Mouse (Mus musculus) hindbrain, embryonic 15.5 days (tissue): ENCODE data around the gene Mafk. TPM values are rescaled to one million over a fixed set of nuclear protein-coding genes. Genes with fewer than 3 reads are reported as not detected.

Source experiments
- ATAC-seq: fragments of 200-750 bp; cut with Nextera tagmentation; 2 replicates; pipeline ENCODE4 v1.8.0; 2017; ENCODE audit warnings: low read depth, moderate number of reproducible peaks, moderate TSS enrichment; ENCODE audit not compliant: low FRiP score
- H3K27ac ChIP-seq: fragments of 300-500 bp; sonication (generic); replicated peaks from 2 replicates; pipeline ENCODE4 v1.5.1; 2015; ENCODE audit warnings: mild to moderate bottlenecking, inconsistent platforms
- H3K27me3 ChIP-seq: fragments of 300-500 bp; sonication (generic); 2 replicates; pipeline ENCODE4 v1.6.1; 2015; ENCODE audit warnings: control low read depth, inconsistent platforms
- H3K36me3 ChIP-seq: fragments of 300-500 bp; sonication (generic); 2 replicates; pipeline ENCODE4 v1.6.1; 2015; ENCODE audit warnings: control low read depth, inconsistent platforms
- H3K4me1 ChIP-seq: fragments of 300-500 bp; sonication (generic); replicated peaks from 2 replicates; pipeline ENCODE4 v1.6.1; 2015; ENCODE audit warnings: control low read depth, inconsistent platforms
- H3K4me2 ChIP-seq: fragments of 300-500 bp; sonication (generic); 2 replicates; pipeline ENCODE4 v1.6.1; 2015; ENCODE audit warnings: moderate library complexity, mild to moderate bottlenecking, inconsistent platforms
- H3K4me3 ChIP-seq: fragments of 300-500 bp; sonication (generic); 2 replicates; pipeline ENCODE4 v1.5.1; 2015; ENCODE audit warnings: mild to moderate bottlenecking, inconsistent platforms
- H3K9ac ChIP-seq: fragments of 300-500 bp; sonication (generic); 2 replicates; pipeline ENCODE4 v1.6.1; 2015; ENCODE audit warnings: inconsistent platforms
- H3K9me3 ChIP-seq: fragments of 300-500 bp; sonication (generic); 2 replicates; pipeline ENCODE4 v1.6.1; 2016; ENCODE audit warnings: control low read depth, inconsistent platforms
- WGBS: fragments of 180-500 bp; shearing (Covaris S2); methylation state at CpG from one replicate; pipeline ENCODE4 v1.1.7; 2015; 5-methylcytosine and 5-hydroxymethylcytosine counted together
- polyA plus RNA-seq: library from polyadenylated mRNA; unstranded; fragments of >200 nt; fragmentation: Nextera tagmentation; extraction: Ambion mirVana; gene quantifications from 2 replicates; pipeline ENCODE4 v1.2.1, GENCODE M21; 2015

Mafk gene
- polyA plus RNA-seq, 1 experiment from 2014 or later = 13.5 TPM

GRCm38 (mm10) chr5:139775216-139775926, 15.9 kb upstream of the Mafk start, which contains the start of gene Ints1:
Gene Ints1 (minus strand): TSS chr5:139775674.
- H3K9ac ChIP-seq = peak within 1 kb of the TSS; percentile 88
- H3K4me2 ChIP-seq = peak within 1 kb of the TSS; percentile 93
- peaks cover 25% of the 10 kb centered on the region for H3K36me3 ChIP-seq
- no peaks in the 10 kb centered on the region for H3K9me3 ChIP-seq
- no peaks in the 10 kb centered on the region for H3K27me3 ChIP-seq
- WGBS = under 1% methylated on average over 55 of the region's 55 CpGs
- H3K27ac ChIP-seq = peak within 1 kb of the TSS; percentile 60
- peak; percentile 91 for ATAC-seq
- peaks cover 12% of the 10 kb centered on the region for H3K4me1 ChIP-seq
- H3K4me3 ChIP-seq = peak within 1 kb of the TSS; percentile 95

GRCm38 (mm10) chr5:139776966-139777365, 14.3 kb upstream of the Mafk start:
- peaks cover 10% of the 10 kb centered on the region; the same call in 1 of the 2 replicates for H3K36me3 ChIP-seq
- H3K27ac ChIP-seq = no peak overlapping the region
- no peaks in the 10 kb centered on the region for H3K9me3 ChIP-seq
- no peak for ATAC-seq
- H3K4me1 ChIP-seq = peaks cover 12% of the 10 kb centered on the region
- 78% methylated on average over 5 of the region's 5 CpGs for WGBS
- H3K4me2 ChIP-seq = no peak overlapping the region
- no peak overlapping the region for H3K9ac ChIP-seq
- H3K27me3 ChIP-seq = no peaks in the 10 kb centered on the region
- no peak overlapping the region for H3K4me3 ChIP-seq

- 85% methylated on average over 8 of the region's 8 CpGs for WGBS
These were observed 9.9 kb upstream of the Mafk start for GRCm38 (mm10) chr5:139781406-139781805.

GRCm38 (mm10) chr5:139789466-139789865, 1.8 kb upstream of the Mafk start:
- ATAC-seq = no peak
- no peak overlapping the region for H3K27ac ChIP-seq
- H3K9me3 ChIP-seq = no peaks in the 10 kb centered on the region
- no peaks in the 10 kb centered on the region for H3K36me3 ChIP-seq
- peaks cover 21% of the 10 kb centered on the region for H3K4me1 ChIP-seq
- no peak overlapping the region for H3K4me2 ChIP-seq
- H3K9ac ChIP-seq = no peak overlapping the region
- H3K27me3 ChIP-seq = 0 out of 2 replicates have a peak, but pooled peaks cover 5% of the 10 kb centered on the region
- 60% methylated on average over 4 of the region's 4 CpGs for WGBS
- no peak overlapping the region for H3K4me3 ChIP-seq

More at GRCm38 (mm10) chr5:139781406-139781805, 9.9 kb upstream of the Mafk start:
- Histone ChIP-seq H3K4me1 (no peaks in the 10 kb centered on the region), H3K9me3 (no peaks in the 10 kb centered on the region), H3K9ac (no peak overlapping the region), H3K4me2 (no peak overlapping the region), H3K27me3 (no peaks in the 10 kb centered on the region), H3K4me3 (no peak overlapping the region), H3K27ac (no peak overlapping the region), H3K36me3 (no peaks in the 10 kb centered on the region)
- ATAC-seq = no peak

- Histone ChIP-seq H3K4me2 (peak overlapping the region; percentile 95), H3K36me3 (no peaks in the 10 kb centered on the region), H3K4me3 (peak overlapping the region; percentile 74), H3K27me3 (0 out of 2 replicates have a peak, but pooled peaks cover 5% of the 10 kb centered on the region), H3K9me3 (no peaks in the 10 kb centered on the region), H3K9ac (peak overlapping the region; percentile 47), H3K4me1 (peaks cover 37% of the 10 kb centered on the region), H3K27ac (no peak overlapping the region)
- ATAC-seq = no peak
- WGBS = 22% methylated on average over 11 of the region's 11 CpGs
These were observed 954 bp downstream of the Mafk start for GRCm38 (mm10) chr5:139792159-139792775.

- H3K4me1 ChIP-seq = peaks cover 44% of the 10 kb centered on the region
- H3K27me3 ChIP-seq = 0 out of 2 replicates have a peak, but pooled peaks cover 5% of the 10 kb centered on the region
- no peak overlapping the region for H3K27ac ChIP-seq
- ATAC-seq = no peak
- 74% methylated on average over 3 of the region's 3 CpGs for WGBS
- no peaks in the 10 kb centered on the region for H3K36me3 ChIP-seq
- no peaks in the 10 kb centered on the region for H3K9me3 ChIP-seq
- no peak overlapping the region for H3K4me3 ChIP-seq
- H3K4me2 ChIP-seq = 0 out of 2 replicates have a peak overlapping the region, but pooled peaks have one; percentile 95
- H3K9ac ChIP-seq = no peak overlapping the region
These were observed 1.6 kb downstream of the Mafk start for GRCm38 (mm10) chr5:139792966-139793337.

- Histone ChIP-seq H3K4me1 (peaks cover 49% of the 10 kb centered on the region), H3K9me3 (no peaks in the 10 kb centered on the region), H3K9ac (no peak overlapping the region), H3K27me3 (0 out of 2 replicates have a peak, but pooled peaks cover 5% of the 10 kb centered on the region), H3K27ac (no peak overlapping the region), H3K4me3 (no peak overlapping the region), H3K36me3 (no peaks in the 10 kb centered on the region), H3K4me2 (no peak overlapping the region)
- no peak for ATAC-seq
- WGBS = 72% methylated on average over 11 of the region's 11 CpGs
These were observed 2.2 kb downstream of the Mafk start for GRCm38 (mm10) chr5:139793338-139794089.

GRCm38 (mm10) chr5:139794137-139794536, 2.8 kb downstream of the Mafk start:
- ATAC-seq = no peak
- Histone ChIP-seq H3K4me2 (no peak overlapping the region), H3K4me3 (no peak overlapping the region), H3K27ac (no peak overlapping the region), H3K9ac (no peak overlapping the region), H3K4me1 (peaks cover 56% of the 10 kb centered on the region), H3K36me3 (no peaks in the 10 kb centered on the region), H3K27me3 (0 out of 2 replicates have a peak, but pooled peaks cover 5% of the 10 kb centered on the region), H3K9me3 (no peaks in the 10 kb centered on the region)
- WGBS = 95% methylated on average over 5 of the region's 5 CpGs

GRCm38 (mm10) chr5:139794938-139795337, 3.6 kb downstream of the Mafk start:
- Histone ChIP-seq H3K27me3 (0 out of 2 replicates have a peak, but pooled peaks cover 5% of the 10 kb centered on the region), H3K27ac (no peak overlapping the region), H3K4me2 (no peak overlapping the region), H3K36me3 (0 out of 2 replicates have a peak, but pooled peaks cover 5% of the 10 kb centered on the region), H3K4me1 (peaks cover 62% of the 10 kb centered on the region), H3K9me3 (no peaks in the 10 kb centered on the region), H3K9ac (no peak overlapping the region), H3K4me3 (no peak overlapping the region)
- ATAC-seq = no peak
- 61% methylated on average over 10 of the region's 10 CpGs for WGBS

GRCm38 (mm10) chr5:139796001-139796620, 4.8 kb downstream of the Mafk start:
- peaks cover 62% of the 10 kb centered on the region for H3K4me1 ChIP-seq
- H3K36me3 ChIP-seq = peaks cover 15% of the 10 kb centered on the region; the same call in 1 of the 2 replicates
- no peak overlapping the region for H3K4me3 ChIP-seq
- 0 out of 2 replicates have a peak, but pooled peaks cover 5% of the 10 kb centered on the region for H3K27me3 ChIP-seq
- no peaks in the 10 kb centered on the region for H3K9me3 ChIP-seq
- no peak for ATAC-seq
- no peak overlapping the region for H3K9ac ChIP-seq
- 75% methylated on average over 9 of the region's 9 CpGs for WGBS
- H3K4me2 ChIP-seq = no peak overlapping the region
- no peak overlapping the region for H3K27ac ChIP-seq

- Histone ChIP-seq H3K4me2 (peak overlapping the region; percentile 59), H3K4me3 (no peak overlapping the region), H3K36me3 (peaks cover 15% of the 10 kb centered on the region; the same call in 1 of the 2 replicates), H3K9me3 (no peaks in the 10 kb centered on the region), H3K27me3 (0 out of 2 replicates have a peak, but pooled peaks cover 5% of the 10 kb centered on the region), H3K9ac (no peak overlapping the region; the same call in 1 of the 2 replicates), H3K27ac (peak overlapping the region; percentile 87), H3K4me1 (peaks cover 58% of the 10 kb centered on the region)
- peak; percentile 17 for ATAC-seq
- WGBS = 17% methylated on average over 13 of the region's 13 CpGs
These were observed 5.6 kb downstream of the Mafk start for GRCm38 (mm10) chr5:139796900-139797299.
